Mouse (Mus musculus): Measurements from ENCODE around the gene Zfp974. TPM values are rescaled to one million over a fixed set of nuclear protein-coding genes. Genes with fewer than 3 reads are reported as not detected.
"Not testable (repeated sequence)": the region's sequence is repeated elsewhere in the genome, so short reads cannot be mapped to it uniquely, and the experiment has no call there.

Zfp974 gene
- 10 to 100 TPM; 13.7 to 17.6 (median 15.3) TPM for total RNA-seq (2022)

DNA sequence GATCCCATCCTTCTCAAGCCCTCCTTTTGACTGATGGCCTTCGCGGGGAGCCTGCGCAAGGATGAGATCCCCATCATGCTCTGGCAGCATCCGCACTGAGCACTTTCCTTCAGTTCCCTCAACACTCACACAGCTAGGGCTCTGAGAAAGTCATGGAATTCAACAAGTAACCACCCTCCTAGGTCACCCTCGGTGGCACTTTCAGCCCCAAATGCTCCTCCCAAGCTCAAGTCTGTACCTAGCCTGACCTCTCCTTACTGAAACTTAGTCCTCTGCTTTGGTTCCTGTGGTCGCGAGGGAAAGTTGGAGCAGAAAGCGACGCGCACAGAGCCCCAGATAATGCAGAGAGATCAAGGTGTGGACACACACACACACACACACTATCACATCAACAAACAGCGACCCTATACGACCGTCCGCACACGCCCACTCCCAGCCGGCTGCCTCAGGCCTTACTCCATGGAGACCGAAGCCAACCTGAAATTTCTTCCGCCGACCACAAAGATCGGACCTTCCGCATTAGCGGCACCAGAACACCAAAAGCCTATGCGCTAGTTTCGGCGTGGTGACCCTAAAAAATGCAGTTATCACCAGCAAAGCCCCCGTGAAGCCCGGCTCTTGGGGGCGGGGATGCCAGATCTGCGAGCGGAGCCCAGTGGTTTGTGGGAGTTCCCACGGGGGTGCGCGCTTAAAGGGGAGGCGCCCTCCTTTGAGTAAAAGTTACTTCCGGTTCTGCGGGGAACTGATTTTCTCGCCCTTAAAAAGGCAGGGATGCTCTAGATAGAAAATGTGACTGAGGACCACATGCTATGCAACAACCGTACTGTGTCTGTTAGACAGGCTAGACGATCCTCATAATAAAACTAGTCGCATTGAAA lies at the start of gene Zfp974:
Zfp974 (minus strand) TSS at position 643 of the 878 bp plus-strand sequence.
- DNase-seq (ENCODE audit: low spot score in 2 of 2): peak; percentile 23 to 24

- DNase-seq (ENCODE audit: low spot score in 2 of 2): not testable (repeated sequence)
Observed at GRCm38 (mm10) chr7:27949451-27949850, 20.2 kb upstream of the Zfp974 start.

DNA sequence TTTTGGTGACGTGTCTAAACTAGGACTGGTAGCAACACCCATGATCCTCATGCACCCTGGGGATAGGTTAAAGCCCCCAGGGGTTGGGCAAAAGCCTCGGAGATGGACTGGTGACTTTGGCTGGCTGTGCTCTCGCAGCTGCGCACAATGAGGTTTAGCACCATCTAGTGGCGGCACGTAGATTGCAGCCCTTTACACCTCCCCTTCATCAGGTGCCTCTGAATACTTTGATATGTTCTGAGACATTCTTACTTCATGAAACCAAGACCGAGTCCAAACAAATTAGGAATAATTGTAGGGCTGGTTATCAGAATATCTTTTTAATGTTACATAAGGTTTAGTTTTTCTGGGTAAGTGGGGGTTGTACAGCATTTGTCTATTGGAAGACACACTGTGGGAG lies 12.6 kb upstream of the Zfp974 start:
- DNase-seq (ENCODE audit: low spot score in 2 of 2): peak in 1 of 2 experiments; percentile 9

GRCm38 (mm10) chr7:27933800-27934158 lies 4.5 kb upstream of the Zfp974 start:
- not testable (repeated sequence) for DNase-seq (ENCODE audit: low spot score in 2 of 2)

- DNase-seq (ENCODE audit: low spot score in 2 of 2): no peak
Observed at GRCm38 (mm10) chr7:27933050-27933799, 4.0 kb upstream of the Zfp974 start.

DNA sequence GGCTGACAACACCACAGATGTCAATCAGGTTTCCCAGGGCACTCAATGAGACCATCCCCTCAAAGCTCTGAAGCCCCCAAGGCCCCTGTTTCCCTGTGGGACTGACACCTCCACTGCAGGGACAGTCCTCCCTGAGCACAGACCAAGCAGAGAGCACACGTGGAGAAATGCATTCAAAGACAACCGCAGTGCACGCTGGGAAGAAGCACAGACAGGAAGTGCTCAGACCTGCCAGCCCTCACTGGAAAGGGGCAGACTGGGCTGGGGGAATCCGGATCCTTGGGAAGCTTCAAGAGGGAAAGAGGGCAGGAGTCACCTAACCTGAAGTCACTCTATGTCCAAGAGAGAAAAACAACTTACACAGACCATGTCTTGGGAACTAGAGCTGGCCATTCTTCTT lies 2.2 kb downstream of the Zfp974 start:
- DNase-seq (ENCODE audit: low spot score in 2 of 2): not testable (repeated sequence)

- DNase-seq (ENCODE audit: low spot score in 2 of 2): not testable (repeated sequence)
Observed at GRCm38 (mm10) chr7:27910952-27911351, 18.3 kb downstream of the Zfp974 start.

DNA sequence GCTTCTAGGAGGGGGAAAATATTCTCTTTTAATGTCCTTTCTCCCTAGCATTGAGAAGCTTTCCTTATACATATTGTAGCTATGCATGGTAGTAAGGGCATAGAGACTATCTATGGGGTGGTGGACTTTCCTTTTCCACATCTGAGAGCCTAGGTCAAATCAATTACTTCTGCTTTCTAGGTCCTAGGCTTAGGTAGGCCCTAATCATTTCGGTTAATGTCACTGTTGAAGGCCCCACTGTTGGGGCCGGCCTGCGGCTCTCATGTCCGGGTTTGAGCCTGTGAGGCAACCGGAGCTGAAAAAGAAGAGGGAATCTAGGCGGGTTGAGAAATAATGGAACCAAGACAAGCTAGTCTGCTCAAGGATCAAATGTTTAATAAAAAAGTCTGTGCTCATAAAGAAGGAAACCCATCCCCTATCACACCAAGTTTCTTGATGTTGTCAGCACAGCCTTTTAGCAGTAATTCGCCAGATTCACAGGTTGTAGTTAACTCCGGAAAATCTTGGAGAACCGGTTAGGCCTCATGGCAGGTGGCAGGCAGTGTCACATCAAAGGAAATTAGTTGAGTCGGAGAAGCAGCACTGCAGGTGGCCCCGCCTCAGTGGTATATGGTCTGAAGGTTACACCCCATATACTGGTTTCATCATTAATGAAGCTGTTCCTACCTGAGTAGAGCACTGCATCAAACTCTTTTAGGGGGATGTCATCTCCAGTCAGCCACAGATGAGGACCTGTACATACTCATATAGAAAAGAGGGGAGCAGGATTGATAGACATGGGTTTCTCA lies 24.0 kb downstream of the Zfp974 start:
- no peak for DNase-seq (ENCODE audit: low spot score in 2 of 2)

GRCm38 (mm10) chr7:27900601-27901000 lies 28.7 kb downstream of the Zfp974 start:
- no peak for DNase-seq (ENCODE audit: low spot score in 2 of 2)

- DNase-seq (ENCODE audit: low spot score in 2 of 2): no peak
Observed at GRCm38 (mm10) chr7:27881721-27882120, 47.5 kb downstream of the Zfp974 start.

GRCm38 (mm10) chr7:27862578-27862977 lies 66.7 kb downstream of the Zfp974 start:
- not testable (repeated sequence) for DNase-seq (ENCODE audit: low spot score in 2 of 2)

- peak; percentile 13 to 27 for DNase-seq (ENCODE audit: low spot score in 2 of 2)
Observed at GRCm38 (mm10) chr7:27860396-27861235, 68.6 kb downstream of the Zfp974 start.

- no peak for DNase-seq (ENCODE audit: low spot score in 2 of 2)
Observed at GRCm38 (mm10) chr7:27859301-27860251, 69.7 kb downstream of the Zfp974 start.

Other genes with a start within 250 kb of the Zfp974 start
- 10 to 100 TPM in 2 of 4 experiments, 1 to 10 TPM in 2; 9.7 to 12.2 (median 10.7) TPM for gene Zfp607b, start 240.1 kb downstream of the Zfp974 start, total RNA-seq (2022)
- gene Zfp60, start 198.1 kb downstream of the Zfp974 start, total RNA-seq (2022): 10 to 100 TPM; 38.2 to 46.6 (median 42.1) TPM
- 10 to 100 TPM in 1 of 4 experiments, 1 to 10 TPM in 3; 9.3 to 11.0 (median 9.5) TPM for gene Zfp626, start 122.3 kb downstream of the Zfp974 start, total RNA-seq (2022)
- gene Zfp59, start 90.9 kb downstream of the Zfp974 start, total RNA-seq (2022): 1 to 10 TPM; 4.6 to 5.7 (median 5.3) TPM
- gene Zfp607a, start 71.9 kb downstream of the Zfp974 start, total RNA-seq (2022): 1 to 10 TPM; 1.7 to 2.3 (median 2.1) TPM
- gene Zfp780b, start 49.7 kb upstream of the Zfp974 start, total RNA-seq (2022): 10 to 100 TPM; 19.1 to 21.0 (median 19.9) TPM
- gene Zfp850, start 84.7 kb upstream of the Zfp974 start, total RNA-seq (2022): 1 to 10 TPM; 5.5 to 7.5 (median 5.8) TPM
- 100 to 1,000 TPM; 119 to 144 (median 131) TPM for gene Psmc4, start 120.6 kb upstream of the Zfp974 start, total RNA-seq (2022)
- 1 to 10 TPM in 1 of 4 experiments, under 1 TPM in 3; 0.33 to 1.5 (median 0.40) TPM for gene Fcgbp, start 141.8 kb upstream of the Zfp974 start, total RNA-seq (2022)
- under 1 TPM; 0.06 to 0.12 (median 0.07) TPM for gene 9530053A07Rik, start 200.0 kb upstream of the Zfp974 start, total RNA-seq (2022)
- 10 to 100 TPM; 47.8 to 59.8 (median 56.9) TPM for gene Fbl, start 240.2 kb upstream of the Zfp974 start, total RNA-seq (2022)